ENCODE assay signal across 8 mouse cellular contexts in the genomic region with DNA sequence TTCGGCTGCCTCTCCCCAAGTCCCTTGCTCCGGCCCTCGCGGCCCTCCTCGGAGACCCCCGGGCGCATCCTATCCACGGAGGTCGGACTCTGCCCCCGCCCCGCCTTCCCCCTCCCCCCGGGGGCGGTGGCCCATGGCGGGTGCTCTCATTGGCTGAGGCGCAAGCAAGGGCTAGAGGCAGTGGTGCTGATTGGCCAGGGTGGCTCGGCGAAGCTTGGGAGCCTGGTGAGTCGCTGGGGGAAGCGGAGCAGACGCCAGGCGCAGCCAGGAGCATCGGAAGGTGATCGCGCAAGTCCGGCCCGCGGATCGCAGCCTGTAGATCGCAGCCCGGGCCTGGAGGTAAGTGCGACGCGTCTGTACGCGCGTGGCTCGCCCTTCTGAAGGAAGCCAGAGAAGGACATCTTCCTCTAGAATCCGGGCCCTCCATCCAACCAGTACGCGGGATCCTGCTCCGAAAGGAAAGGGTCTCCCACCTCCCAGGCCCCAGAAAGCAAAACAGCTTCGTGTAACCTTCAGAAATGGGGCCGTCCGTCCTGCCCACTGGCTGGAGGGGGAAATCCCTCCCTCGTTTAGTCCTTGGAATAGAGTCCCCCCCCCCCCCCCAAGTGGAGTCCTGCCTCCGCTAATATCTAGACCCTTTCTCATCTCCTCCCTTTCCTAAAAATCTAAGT. TPM values are rescaled to one million over a fixed set of nuclear protein-coding genes. Genes with fewer than 3 reads are reported as not detected.
A peak's percentile ranks its signal among the peaks of the same experiment; 100 is the strongest.
DNase-seq lines count a peak whose midpoint lies in the region; ATAC-seq and TF ChIP-seq lines count a peak whose summit lies in the region.

Abat (plus strand) TSS at position 194 of the 671 bp plus-strand sequence.

- WGBS in embryonic facial prominence, embryonic 10.5 days: under 1% methylated on average over 46 of the region's 46 CpGs
- 1% methylated on average over 44 of the region's 46 CpGs for WGBS in intestine, postnatal 0 days

- no peaks in the 10 kb centered on the region for H3K9me3 ChIP-seq in embryonic facial prominence, embryonic 10.5 days
- H3K9me3 ChIP-seq in intestine, postnatal 0 days (ENCODE audit: control insufficient read depth): no peaks in the 10 kb centered on the region

- intact Hi-C loops in left cerebral cortex, postnatal 25 days (cut with DNase I): no loop called here

- H3K4me3 ChIP-seq in embryonic facial prominence, embryonic 10.5 days: peak within 1 kb of the TSS; percentile 66
- peak within 1 kb of the TSS; percentile 58 for H3K4me3 ChIP-seq in intestine, postnatal 0 days (ENCODE audit: low read depth, low read length)

- H3K4me1 ChIP-seq in embryonic facial prominence, embryonic 10.5 days: peaks cover 19% of the 10 kb centered on the region
- peaks cover 13% of the 10 kb centered on the region; the same call in 1 of the 2 replicates for H3K4me1 ChIP-seq in intestine, postnatal 0 days (replicated peaks; ENCODE audit: control insufficient read depth, insufficient read depth, low read length)

- peak within 1 kb of the TSS; percentile 76 for H3K4me2 ChIP-seq in intestine, postnatal 0 days (replicated peaks; ENCODE audit: low read depth)

- ATAC-seq in intestine, postnatal 0 days: peak; percentile 99

- H3K9ac ChIP-seq in intestine, postnatal 0 days (ENCODE audit: low read depth, low read length): peak within 1 kb of the TSS; percentile 43

- peaks cover 25% of the 10 kb centered on the region for H3K27me3 ChIP-seq in embryonic facial prominence, embryonic 10.5 days (replicated peaks; ENCODE audit: low read depth, poor library complexity, severe bottlenecking)
- no peaks in the 10 kb centered on the region for H3K27me3 ChIP-seq in intestine, postnatal 0 days (replicated peaks; ENCODE audit: control insufficient read depth, insufficient read depth, low read length)

- peak; percentile 94 for DNase-seq in adrenal gland, postnatal 25 days
- DNase-seq in embryonic facial prominence, embryonic 10.5 days (ENCODE audit: low spot score): peak; percentile 98
- DNase-seq in heart, adult 11 months: peak; percentile 100
- DNase-seq in left cerebral cortex, postnatal 25 days (ENCODE audit: low spot score in 2 of 2): peak; percentile 93 to 97
- peak; percentile 94 for DNase-seq in mesoderm, embryonic 11.5 days (ENCODE audit: low read depth, low spot score)
- DNase-seq in right cerebral cortex, postnatal 4 days: peak; percentile 91
- no peak for DNase-seq in adipocyte (ENCODE audit: low spot score)

- peak within 1 kb of the TSS; percentile 75 for H3K27ac ChIP-seq in embryonic facial prominence, embryonic 10.5 days (replicated peaks)
- no peak within 1 kb of the TSS for H3K27ac ChIP-seq in intestine, postnatal 0 days (ENCODE audit: low read depth, low read length)

- TF ChIP-seq CTCF in intestine, postnatal 0 days (IDR thresholded peaks at IDR 0.05; ENCODE audit: low read depth): no peak

- H3K36me3 ChIP-seq in embryonic facial prominence, embryonic 10.5 days (replicated peaks): no peaks in the 10 kb centered on the region
- H3K36me3 ChIP-seq in intestine, postnatal 0 days (ENCODE audit: control insufficient read depth, insufficient read depth): peaks cover 4% of the 10 kb centered on the region; the same call in 1 of the 2 replicates

RNA-seq across cellular contexts. Expression of gene Abat, which starts in this region (rescaled TPM):
- total RNA-seq in adrenal gland, postnatal 25 days (2021): 51.9 and 61.8 TPM in 2 replicates
- 24.1 and 29.5 TPM in 2 replicates for polyA plus RNA-seq in embryonic facial prominence, embryonic 10.5 days (2016; fragmentation: Nextera tagmentation; extraction: Ambion mirVana)
- polyA plus RNA-seq in intestine, postnatal 0 days (2015; fragmentation: Nextera tagmentation; extraction: Ambion mirVana): 30.8 and 31.0 TPM in 2 replicates
- 100 to 1,000 TPM; 147 to 179 TPM for total RNA-seq in left cerebral cortex, postnatal 25 days (2021)
